Mouse (Mus musculus) heart, adult 9 months (tissue): ENCODE results near the gene Zup1.
A peak's percentile ranks its signal among the peaks of the same experiment; 100 is the strongest.
"Not testable (repeated sequence)": the region's sequence is repeated elsewhere in the genome, so short reads cannot be mapped to it uniquely, and the experiment has no call there.

ENCODE experiments used
- DNase-seq, 2 experiments: peaks; one replicate each; pipeline ENCODE4 v3.0.0; 2022; ENCODE audit warnings: low spot score in 2 of 2

Gene Zup1

GRCm38 (mm10) chr10:33950803-33951583 is at the start of gene Zup1:
Gene Zup1, minus strand, starts transcription at chr10:33951269.
- DNase-seq, result peak; percentile 89 to 90

DNA sequence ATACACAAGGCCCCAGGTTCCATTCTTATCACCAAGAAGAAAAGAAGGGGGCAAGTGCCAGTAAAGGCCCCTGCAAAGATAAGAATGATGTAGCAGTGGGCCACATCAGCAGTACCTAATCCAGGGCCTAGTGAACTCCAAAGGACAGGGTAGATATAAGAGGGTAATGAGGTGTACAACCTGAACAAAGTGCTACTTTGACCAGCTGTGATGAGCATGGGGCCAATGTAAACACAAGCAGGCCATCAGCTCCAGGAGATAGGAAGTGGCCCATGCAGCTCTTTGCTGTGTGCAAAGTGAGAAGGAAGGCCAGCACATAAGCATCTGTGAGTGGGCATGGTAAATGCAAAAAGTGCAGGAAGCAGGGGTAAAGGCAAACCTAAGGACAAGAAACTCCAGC is 47.3 kb upstream of the Zup1 start:
- no peak for DNase-seq

DNA sequence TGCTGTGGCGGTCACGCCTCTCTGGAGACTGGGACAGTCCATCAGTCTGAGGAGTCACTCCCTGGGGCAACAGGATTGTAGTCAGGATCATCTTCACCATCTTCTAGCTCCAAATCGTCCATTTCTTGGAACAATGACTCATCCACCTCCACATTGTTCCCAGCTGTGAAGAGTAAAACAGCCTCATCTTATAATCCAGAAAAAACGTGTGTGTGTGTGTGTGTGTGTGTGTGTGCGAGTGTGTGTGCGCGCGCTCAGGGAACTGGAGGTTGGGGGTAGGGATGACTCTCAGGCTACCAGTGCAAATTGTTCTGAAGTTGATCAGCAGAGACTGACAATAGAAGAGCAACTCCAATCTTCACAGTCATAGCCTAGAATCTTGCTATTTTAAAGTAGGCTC is 45.6 kb upstream of the Zup1 start:
- DNase-seq, result not testable (repeated sequence)

DNA sequence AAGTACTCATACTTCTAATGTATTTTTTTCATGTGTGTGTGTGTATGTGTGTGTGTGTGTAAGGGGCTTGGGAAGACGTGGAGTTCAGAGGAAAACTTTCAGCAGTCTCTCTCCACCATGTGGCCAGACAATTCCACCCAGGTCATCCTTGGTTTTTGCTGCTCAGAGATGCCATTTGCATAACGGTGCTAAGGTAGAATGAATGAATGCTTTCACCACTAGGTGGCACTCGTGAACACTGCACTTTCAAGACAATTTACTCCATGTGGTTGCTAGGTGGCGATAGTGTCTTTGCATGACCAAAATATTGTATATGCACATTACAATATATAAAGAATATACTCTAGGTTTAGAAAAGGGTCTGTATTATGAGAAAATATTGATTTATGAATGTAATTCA is 35.7 kb upstream of the Zup1 start:
- DNase-seq, result peak; percentile 3 to 46

GRCm38 (mm10) chr10:33974781-33975494 is 23.9 kb upstream of the Zup1 start:
- no peak for DNase-seq

DNA sequence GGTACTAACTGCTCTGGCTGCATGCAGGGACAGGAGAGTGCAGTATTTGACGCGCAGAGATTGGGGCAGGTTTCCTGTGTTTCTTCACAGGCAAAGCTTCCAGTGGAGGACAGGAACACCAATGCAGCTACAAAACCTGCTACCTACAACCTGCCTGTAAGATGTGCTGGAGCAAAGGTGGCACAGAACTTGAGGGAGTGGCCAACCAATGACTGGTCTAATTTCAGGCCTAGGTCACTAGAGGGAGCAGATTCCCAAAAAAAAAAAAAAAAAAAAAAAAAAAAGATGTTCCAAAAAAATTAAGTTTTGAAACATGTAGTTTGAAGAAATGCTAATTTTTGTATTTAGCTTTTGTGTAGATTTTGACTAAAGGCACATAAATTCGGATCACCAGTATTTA is 1.4 kb upstream of the Zup1 start:
- no peak for DNase-seq

- DNase-seq, result no peak
These were observed 4.7 kb downstream of the Zup1 start for GRCm38 (mm10) chr10:33946336-33946735.

DNA sequence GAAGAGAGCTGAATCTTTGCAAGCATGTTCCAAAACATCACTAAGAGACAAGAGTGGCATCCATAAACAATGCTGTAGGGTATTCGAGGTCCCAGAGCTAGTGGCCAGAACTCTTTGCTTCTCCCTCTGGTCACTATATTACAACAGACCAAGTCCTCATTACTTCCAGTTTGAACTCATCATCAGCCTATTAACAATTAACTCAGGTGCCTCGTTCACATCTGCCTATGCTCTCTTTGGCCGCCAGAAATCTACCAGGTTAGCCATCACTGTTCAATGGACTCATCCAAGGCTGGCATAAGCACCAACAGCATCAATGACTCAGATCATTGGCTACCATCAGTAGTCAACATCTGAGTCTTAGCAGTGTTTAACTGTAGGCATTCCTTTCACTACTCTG is 5.7 kb downstream of the Zup1 start:
- no peak for DNase-seq

- no peak for DNase-seq
These were observed 10.4 kb downstream of the Zup1 start for GRCm38 (mm10) chr10:33940702-33941101.

DNA sequence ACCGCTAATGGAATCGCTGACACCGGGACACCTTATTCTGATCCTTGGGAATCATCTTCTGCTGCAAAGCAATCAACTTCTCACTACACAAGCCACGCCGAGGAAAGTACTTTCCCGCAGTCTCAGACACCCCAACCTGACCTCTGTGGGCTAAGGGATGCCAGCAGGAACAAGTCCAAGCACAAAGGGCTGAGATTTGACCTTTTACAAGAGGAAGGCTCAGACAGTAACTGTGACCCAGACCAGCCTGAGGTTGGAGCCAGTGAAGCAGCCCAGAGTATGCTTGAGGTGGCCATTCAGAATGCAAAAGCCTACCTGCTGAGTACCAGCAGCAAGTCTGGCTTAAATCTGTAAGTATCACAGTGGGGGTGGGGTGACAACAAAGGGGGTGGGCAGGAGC is 45.6 kb downstream of the Zup1 start:
- DNase-seq, result no peak

DNA sequence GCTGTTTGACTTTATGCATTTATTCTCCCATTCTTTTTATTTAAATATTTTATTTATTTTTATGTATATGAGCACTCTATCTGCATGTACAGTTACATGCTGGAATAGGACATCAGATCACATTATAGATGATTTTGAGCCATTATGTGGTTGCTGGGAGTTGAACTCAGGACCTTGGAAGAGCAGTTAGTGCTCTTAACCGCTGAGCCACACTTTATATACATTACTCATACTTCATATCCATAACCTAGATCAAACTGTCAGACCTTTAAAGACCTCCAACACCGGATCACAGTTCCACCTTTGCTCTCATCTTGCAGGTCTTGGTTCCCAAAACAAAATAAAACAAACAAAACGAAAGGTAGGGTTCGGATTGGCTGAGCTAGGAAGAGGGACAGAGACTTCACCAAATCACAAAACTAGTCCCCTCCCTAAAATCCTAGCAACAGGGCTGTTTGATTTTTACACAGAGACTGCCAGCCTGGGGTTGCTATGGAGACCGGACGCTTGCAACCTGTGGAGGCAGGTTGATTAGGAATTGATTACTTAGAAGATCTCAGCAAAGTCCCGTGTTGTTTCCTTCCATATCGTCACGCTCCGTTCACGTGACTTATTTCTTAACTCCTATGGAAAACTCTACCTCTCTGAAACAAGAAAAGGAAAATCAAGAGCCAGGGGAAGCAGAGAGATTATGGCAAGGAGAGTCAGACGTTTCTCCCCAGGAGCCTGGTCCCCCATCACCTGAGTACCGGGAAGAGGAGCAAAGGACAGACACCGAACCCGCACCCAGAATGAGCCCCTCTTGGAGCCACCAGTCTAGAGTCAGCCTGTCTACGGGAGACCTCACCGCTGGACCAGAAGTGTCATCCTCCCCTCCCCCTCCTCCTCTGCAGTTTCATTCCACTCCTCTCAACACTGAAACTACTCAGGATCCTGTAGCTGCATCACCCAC is 46.3 kb downstream of the Zup1 start, which contains the start of gene Rsph4a:
Gene Rsph4a, plus strand, starts transcription at position 582 of the 952 bp plus-strand sequence.
- peak; percentile 4 to 6 for DNase-seq

- DNase-seq, result not testable (repeated sequence)
These were observed 49.5 kb downstream of the Zup1 start for GRCm38 (mm10) chr10:33901520-33901919.

DNA sequence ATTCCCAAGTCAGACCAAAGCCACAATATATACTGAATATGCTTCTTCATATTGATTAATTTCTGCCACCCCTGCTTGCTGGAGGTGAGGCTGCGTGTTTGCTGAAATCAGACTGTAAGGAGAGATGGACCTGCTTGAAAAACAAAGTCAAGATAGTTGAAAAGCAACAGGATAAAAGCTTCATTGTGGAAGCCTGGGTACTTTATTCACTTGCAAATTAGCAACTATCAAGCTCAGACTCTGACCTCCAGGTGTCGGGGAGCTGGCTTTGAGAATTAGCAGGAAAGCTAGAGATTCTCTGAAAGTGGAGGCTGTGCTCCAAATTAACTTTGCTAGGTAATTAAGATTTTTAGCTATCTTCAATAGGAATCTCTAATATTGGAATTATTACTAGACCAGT is 68.7 kb downstream of the Zup1 start:
- DNase-seq, result not testable (repeated sequence)

- DNase-seq, result no peak
These were observed 78.2 kb downstream of the Zup1 start for GRCm38 (mm10) chr10:33872672-33873398.

DNA sequence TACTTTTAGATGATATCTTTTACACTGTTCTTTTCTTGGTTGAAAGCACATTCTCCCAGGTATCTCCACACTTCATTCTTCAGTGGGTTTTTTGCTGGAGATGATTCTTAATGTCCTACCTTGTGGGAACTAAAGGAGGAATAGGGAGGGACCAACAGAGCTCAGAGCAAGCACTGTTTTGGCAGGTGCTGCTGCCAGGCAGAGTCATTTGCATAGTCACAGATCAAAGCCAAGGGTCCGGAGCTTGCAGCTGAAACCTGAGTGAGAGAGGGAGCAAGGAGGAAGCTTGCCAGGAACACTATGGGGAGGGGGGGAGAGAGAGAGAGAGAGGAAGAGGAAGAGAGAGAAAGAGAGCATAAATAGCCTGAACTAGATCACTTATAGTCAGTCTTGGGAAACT is 80.6 kb downstream of the Zup1 start:
- DNase-seq, result no peak
